Mouse (Mus musculus): ENCODE data around the gene Il13.

Il13 gene

DNA sequence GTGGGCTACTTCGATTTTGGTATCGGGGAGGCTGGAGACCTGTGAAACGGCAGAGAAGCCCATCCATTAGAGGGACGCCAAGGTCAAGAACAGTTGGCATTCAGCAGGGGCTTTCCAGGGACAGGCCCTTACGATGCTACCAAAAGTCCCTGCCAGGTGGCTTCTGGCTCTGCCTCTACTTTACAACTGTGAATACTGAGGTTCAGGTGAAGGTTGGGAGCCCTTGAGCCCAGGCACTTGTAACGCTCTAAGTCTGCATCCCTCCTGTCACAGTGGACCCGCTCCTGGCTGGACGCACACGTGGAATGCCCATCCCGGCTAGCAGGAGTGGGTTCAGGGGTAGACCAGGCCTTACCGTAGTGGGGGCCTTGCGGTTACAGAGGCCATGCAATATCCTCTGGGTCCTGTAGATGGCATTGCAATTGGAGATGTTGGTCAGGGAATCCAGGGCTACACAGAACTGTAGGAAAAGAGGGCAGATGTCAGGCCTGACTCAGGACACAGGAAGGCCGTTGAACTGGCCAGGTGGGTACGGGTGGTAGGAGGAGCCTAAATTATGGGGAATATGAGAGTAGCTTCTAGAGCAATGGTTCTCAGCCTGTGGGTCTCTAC, 2.3 kb downstream of the Il13 start:
- DNase-seq (ENCODE audit: low read depth, low spot score): peak; percentile 6

DNA sequence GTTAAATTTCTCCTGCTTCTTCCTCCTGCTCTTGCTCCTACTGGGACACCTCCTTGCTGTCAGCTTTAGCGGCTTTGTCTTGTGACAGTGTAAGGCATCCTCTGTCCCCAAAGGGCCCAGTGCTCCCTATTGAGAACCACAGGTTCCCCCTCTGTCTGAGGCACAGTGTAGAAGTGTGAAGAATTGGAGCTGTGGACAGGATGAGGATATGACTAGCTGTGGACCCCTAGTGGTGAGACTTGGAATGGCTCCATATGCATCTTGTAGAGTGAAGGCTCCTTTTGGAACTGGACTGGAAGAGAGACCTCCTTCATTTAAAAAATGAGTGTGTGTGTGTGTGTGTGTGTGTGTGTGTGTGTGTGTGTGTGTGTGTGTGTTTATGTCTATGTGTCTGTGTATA, 6.6 kb downstream of the Il13 start:
- peak; percentile 54 for DNase-seq (ENCODE audit: low read depth, low spot score)

GRCm38 (mm10) chr11:53626802-53627373, 7.6 kb downstream of the Il13 start:
- no peak for DNase-seq (ENCODE audit: low read depth, low spot score)

DNA sequence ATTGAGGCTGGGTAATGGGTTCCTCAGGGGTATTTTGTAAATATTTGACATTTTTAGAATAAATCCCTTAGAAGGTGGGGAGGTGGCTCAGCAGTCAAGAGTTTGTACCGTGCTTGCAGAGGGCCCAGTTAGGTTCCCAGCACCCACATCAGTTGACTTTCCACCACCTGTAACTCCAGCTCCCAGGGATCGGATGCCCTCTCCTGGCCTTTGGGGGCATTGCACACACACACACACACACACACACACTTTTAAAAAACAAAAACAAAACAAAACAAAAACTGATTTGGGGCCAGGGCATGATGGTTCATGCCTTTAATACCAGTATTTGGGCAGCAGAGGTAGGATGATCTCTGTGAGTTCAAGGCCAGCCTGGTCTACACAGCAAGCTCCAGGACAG, 10.4 kb downstream of the Il13 start:
- DNase-seq (ENCODE audit: low read depth, low spot score): no peak

DNA sequence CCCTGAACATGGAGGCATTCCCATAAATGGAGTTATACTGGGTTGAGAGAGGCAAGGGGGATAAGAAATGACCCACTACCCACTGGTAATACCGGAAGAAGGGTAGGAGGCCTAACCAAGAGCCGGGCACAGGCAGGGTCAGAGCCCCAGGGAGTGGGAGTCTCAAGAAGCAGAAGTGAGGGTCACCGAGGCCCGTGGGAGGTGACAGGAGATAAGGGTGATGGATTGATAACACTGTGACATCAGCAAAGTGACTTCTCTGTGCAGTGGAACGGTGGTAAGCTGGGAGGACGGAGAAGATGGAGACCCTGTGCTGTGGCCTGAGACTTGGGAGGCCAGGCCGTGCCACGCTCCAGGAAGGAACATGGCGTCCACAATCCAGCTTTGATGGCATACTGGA, 10.9 kb downstream of the Il13 start:
- no peak for DNase-seq (ENCODE audit: low read depth, low spot score)

- no peak for DNase-seq (ENCODE audit: low read depth, low spot score)
These were observed 12.1 kb downstream of the Il13 start for GRCm38 (mm10) chr11:53622440-53622806.

- DNase-seq (ENCODE audit: low read depth, low spot score): no peak
These were observed 12.7 kb downstream of the Il13 start for GRCm38 (mm10) chr11:53621582-53622439.

- DNase-seq (ENCODE audit: low read depth, low spot score): no peak
These were observed 14.4 kb downstream of the Il13 start for GRCm38 (mm10) chr11:53620094-53620493.

- no peak for DNase-seq (ENCODE audit: low read depth, low spot score)
These were observed 15.1 kb downstream of the Il13 start for GRCm38 (mm10) chr11:53619428-53619827.

- DNase-seq (ENCODE audit: low read depth, low spot score): no peak
These were observed 15.8 kb downstream of the Il13 start, which contains the start of gene Il4 for GRCm38 (mm10) chr11:53618619-53619198. Gene Il4 (minus strand): TSS chr11:53618669.

GRCm38 (mm10) chr11:53617562-53618109, 16.9 kb downstream of the Il13 start:
- DNase-seq (ENCODE audit: low read depth, low spot score): no peak

DNA sequence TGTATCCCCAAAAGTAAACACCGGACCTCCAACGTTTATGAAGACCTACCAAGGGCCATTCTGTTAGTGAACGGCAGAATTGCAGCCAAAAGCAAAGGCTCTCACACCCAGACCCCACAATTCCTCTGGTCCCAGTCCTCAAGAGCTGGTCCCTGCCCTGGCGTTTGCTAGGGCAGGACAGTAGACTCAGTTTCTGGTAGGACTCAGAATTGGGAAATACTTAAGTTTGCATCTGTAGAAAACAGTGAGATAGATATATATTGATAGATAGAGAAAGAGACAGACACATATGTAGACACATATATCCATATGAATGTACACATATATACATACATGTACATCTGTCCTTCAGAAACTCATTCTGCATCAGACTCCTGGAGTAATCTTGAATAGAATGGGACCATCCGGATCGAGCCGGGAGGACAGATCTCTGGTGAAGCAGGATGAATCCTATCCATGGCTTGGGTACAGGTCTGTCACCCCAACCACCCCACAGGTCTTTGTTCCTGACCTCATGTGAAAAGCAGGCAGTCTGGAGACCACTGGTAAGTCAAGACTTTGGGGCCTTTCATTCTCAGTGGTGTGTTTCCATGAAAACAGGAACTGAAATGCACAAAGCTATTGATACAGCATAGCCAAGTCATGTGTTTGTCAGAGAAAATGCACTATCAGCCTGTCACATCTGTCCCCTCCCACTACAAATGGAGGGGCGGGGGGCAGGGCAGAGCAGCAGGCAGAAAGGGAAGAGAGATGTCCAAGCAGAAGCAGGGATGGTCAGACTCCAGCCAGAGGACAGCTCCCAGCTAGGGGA, 17.5 kb downstream of the Il13 start:
- DNase-seq (ENCODE audit: low read depth, low spot score): no peak

DNA sequence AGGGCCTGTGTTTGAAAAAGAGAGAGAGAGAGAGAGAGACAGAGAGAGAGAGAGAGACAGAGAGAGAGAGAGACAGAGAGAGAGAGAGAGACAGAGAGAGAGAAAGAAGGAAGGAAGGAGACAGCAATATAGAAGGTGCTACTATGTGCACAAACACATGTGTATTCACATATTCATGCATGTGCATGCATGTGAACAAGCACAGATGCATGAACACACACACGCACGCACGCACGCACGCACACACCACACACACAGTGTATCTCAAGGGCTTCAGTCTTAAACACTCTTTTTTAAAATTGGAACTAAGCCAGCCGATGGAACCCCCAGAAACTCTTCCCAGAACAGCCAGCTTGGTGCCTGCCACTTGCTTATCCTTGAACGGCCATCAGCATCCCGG, 18.9 kb downstream of the Il13 start:
- DNase-seq (ENCODE audit: low read depth, low spot score): no peak

GRCm38 (mm10) chr11:53615172-53615571, 19.3 kb downstream of the Il13 start:
- DNase-seq (ENCODE audit: low read depth, low spot score): no peak

GRCm38 (mm10) chr11:53609672-53610071, 24.8 kb downstream of the Il13 start:
- no peak for DNase-seq (ENCODE audit: low read depth, low spot score)

DNA sequence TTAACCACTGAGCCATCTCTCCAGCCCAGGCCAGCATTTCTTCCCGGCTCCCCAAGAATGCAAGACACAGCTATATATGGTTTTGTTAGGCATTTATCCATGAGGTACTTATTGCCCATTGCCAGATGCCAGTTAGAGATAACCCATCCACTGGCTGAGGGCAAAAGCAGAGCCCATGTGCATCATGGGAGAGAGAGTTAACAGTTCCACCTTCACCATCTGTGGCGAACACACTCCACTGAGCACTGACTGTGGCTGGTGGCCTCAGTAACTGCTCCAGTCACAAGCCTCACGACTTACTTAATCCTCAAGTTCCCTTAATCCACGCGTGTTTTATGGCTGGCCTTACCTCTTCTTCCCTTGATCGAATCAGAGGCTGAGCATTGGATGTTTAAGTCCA, 25.3 kb downstream of the Il13 start:
- no peak for DNase-seq (ENCODE audit: low read depth, low spot score)

- DNase-seq (ENCODE audit: low read depth, low spot score): no peak
These were observed 28.9 kb downstream of the Il13 start for GRCm38 (mm10) chr11:53605609-53606008.

GRCm38 (mm10) chr11:53604983-53605382, 29.5 kb downstream of the Il13 start:
- DNase-seq (ENCODE audit: low read depth, low spot score): no peak

DNA sequence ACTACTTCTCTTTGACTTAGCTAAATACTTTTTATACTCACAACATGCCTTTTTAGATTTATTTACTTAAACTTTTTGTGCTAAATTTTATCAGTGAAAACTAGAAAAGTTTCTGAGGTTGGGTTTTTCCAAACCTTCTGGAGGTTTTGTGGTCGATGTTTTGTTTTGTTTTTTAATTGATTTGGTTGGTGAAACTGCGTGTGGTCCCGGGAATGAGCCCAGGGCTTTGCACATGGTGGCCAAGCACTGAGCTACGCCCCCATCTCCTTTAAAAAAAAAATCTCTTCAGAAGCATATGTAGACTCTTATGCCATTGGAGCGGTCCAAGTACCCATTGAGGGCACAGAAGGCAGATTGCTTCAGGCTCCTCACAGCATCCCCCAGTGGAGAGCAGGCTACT, 43.4 kb downstream of the Il13 start:
- DNase-seq (ENCODE audit: low read depth, low spot score): no peak

DNA sequence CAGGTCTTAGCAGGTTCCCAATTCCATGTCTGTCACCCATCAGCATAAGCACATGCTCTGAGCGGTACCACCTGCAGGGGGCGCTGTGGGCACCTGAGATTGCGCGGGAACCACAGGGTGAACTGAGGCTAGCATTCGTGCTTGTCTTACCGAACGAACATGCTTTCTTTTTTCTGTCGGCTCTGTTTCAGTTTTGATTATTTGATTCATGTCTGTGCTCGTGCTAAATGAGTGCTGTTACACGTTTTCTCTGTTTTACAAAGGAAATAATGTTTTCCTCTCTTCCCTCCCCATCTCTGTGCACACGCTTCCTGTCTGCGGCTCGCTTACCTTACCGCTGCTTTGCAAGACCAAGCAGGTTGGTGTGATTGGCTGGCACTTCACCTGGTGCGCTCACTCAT, 44.1 kb downstream of the Il13 start:
- no peak for DNase-seq (ENCODE audit: low read depth, low spot score)

DNA sequence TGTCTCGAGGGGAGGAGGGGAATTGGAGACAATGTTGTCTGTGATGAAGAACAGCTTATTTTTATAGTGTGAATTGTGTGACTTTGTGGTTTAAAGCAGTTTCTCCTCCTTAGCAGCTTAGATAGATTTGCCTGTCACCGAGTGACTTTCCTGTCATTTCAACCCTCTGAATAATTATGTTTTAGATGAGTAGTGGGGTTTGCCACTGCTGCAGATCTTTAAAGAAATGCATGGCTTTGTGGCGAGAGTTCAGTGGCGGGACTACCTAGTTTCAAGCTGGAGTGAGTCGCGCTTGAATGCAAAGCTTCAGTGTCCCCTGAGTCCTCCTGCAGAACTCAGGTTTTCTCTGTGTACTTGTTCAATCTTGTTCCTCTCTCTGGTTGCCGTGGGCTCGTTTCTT, 46.2 kb downstream of the Il13 start:
- no peak for DNase-seq (ENCODE audit: low read depth, low spot score)

Data from retina, postnatal 7 days (tissue).